Mouse (Mus musculus) hindbrain, embryonic 12.5 days (tissue): Measurements from ENCODE around the gene Flt3l. TPM values are rescaled to one million over a fixed set of nuclear protein-coding genes. Genes with fewer than 3 reads are reported as not detected.

Experiments used
- ATAC-seq: fragments of 200-750 bp; cut with Nextera tagmentation; 2 replicates; pipeline ENCODE4 v1.8.0; 2017; ENCODE audit warnings: moderate TSS enrichment; ENCODE audit not compliant: low FRiP score
- H3K27ac ChIP-seq: fragments of 300-500 bp; sonication (generic); 2 replicates; pipeline ENCODE4 v1.5.1; 2016; ENCODE audit warnings: mild to moderate bottlenecking
- H3K27me3 ChIP-seq: fragments of 300-500 bp; sonication (generic); 2 replicates; pipeline ENCODE4 v1.6.1; 2016; ENCODE audit warnings: mild to moderate bottlenecking
- H3K36me3 ChIP-seq: fragments of 300-500 bp; sonication (generic); 2 replicates; pipeline ENCODE4 v1.6.1; 2016; ENCODE audit warnings: mild to moderate bottlenecking
- H3K4me1 ChIP-seq: fragments of 300-500 bp; sonication (generic); 2 replicates; pipeline ENCODE4 v1.6.1; 2016
- H3K4me2 ChIP-seq: fragments of 300-500 bp; sonication (generic); replicated peaks from 2 replicates; pipeline ENCODE4 v1.6.1; 2016; ENCODE audit warnings: mild to moderate bottlenecking
- H3K4me3 ChIP-seq: fragments of 300-500 bp; sonication (generic); 2 replicates; pipeline ENCODE4 v1.5.1; 2016; ENCODE audit warnings: mild to moderate bottlenecking
- H3K9ac ChIP-seq: fragments of 300-500 bp; sonication (generic); 2 replicates; pipeline ENCODE4 v1.6.1; 2016; ENCODE audit warnings: mild to moderate bottlenecking, moderate library complexity
- H3K9me3 ChIP-seq: fragments of 300-500 bp; sonication (generic); replicated peaks from 2 replicates; pipeline ENCODE4 v1.6.1; 2016; ENCODE audit warnings: mild to moderate bottlenecking
- WGBS: fragments of 180-500 bp; shearing (Covaris S2); methylation state at CpG from one replicate; pipeline ENCODE4 v1.1.7; 2016; 5-methylcytosine and 5-hydroxymethylcytosine counted together
- microRNA counts: library from miRNA; unstranded; fragments of <30 nt; microRNA quantifications from one replicate; lab custom pipeline; 2017
- microRNA-seq: library from miRNA; unstranded; fragments of <30 nt; microRNA quantifications from one replicate; pipeline ENCODE4, GENCODE M21; 2017
- polyA plus RNA-seq: library from polyadenylated mRNA; unstranded; fragments of >200 nt; fragmentation: Nextera tagmentation; extraction: Ambion mirVana; gene quantifications from 2 replicates; pipeline ENCODE4 v1.2.1, GENCODE M21; 2016

Flt3l gene
- polyA plus RNA-seq, 1 experiment from 2014 or later: 1.6 TPM

- peaks cover 46% of the 10 kb centered on the region for H3K36me3 ChIP-seq
- no peak overlapping the region for H3K27ac ChIP-seq
- H3K9ac ChIP-seq: no peak overlapping the region
- peaks cover under 1% of the 10 kb centered on the region; the same call in 1 of the 2 replicates for H3K27me3 ChIP-seq
- ATAC-seq: no peak
- no peak overlapping the region for H3K4me3 ChIP-seq
- H3K9me3 ChIP-seq: no peaks in the 10 kb centered on the region
- 77% methylated on average over 4 of the region's 4 CpGs for WGBS
- H3K4me2 ChIP-seq: no peak overlapping the region
- H3K4me1 ChIP-seq: peaks cover 7% of the 10 kb centered on the region
Observed at GRCm38 (mm10) chr7:45086084-45086483, 50.1 kb downstream of the Flt3l start.

GRCm38 (mm10) chr7:45083300-45083890 lies 52.8 kb downstream of the Flt3l start:
- no peak for ATAC-seq
- Histone ChIP-seq H3K27me3 (no peaks in the 10 kb centered on the region), H3K27ac (no peak overlapping the region), H3K9ac (0 out of 2 replicates have a peak overlapping the region, but pooled peaks have one; percentile 14), H3K4me1 (peaks cover 3% of the 10 kb centered on the region; the same call in 1 of the 2 replicates), H3K9me3 (no peaks in the 10 kb centered on the region), H3K36me3 (peaks cover 44% of the 10 kb centered on the region), H3K4me3 (no peak overlapping the region), H3K4me2 (no peak overlapping the region)
- WGBS: 86% methylated on average over 22 of the region's 22 CpGs

- H3K9me3 ChIP-seq: no peaks in the 10 kb centered on the region
- H3K4me2 ChIP-seq: no peak overlapping the region
- H3K9ac ChIP-seq: no peak overlapping the region
- H3K4me1 ChIP-seq: peaks cover 3% of the 10 kb centered on the region; the same call in 1 of the 2 replicates
- H3K4me3 ChIP-seq: no peak overlapping the region
- no peaks in the 10 kb centered on the region for H3K27me3 ChIP-seq
- peak overlapping the region; percentile 52 for H3K27ac ChIP-seq
- ATAC-seq: no peak
- 68% methylated on average over 25 of the region's 25 CpGs for WGBS
- H3K36me3 ChIP-seq: peaks cover 39% of the 10 kb centered on the region
Observed at GRCm38 (mm10) chr7:45082401-45083299, 53.6 kb downstream of the Flt3l start.

GRCm38 (mm10) chr7:45081016-45081415 lies 55.2 kb downstream of the Flt3l start:
- peaks cover 3% of the 10 kb centered on the region; the same call in 1 of the 2 replicates for H3K4me1 ChIP-seq
- no peak overlapping the region for H3K4me3 ChIP-seq
- peaks cover 38% of the 10 kb centered on the region for H3K36me3 ChIP-seq
- no peak for ATAC-seq
- no peak overlapping the region for H3K27ac ChIP-seq
- no peak overlapping the region for H3K9ac ChIP-seq
- WGBS: 49% methylated on average over 5 of the region's 5 CpGs
- no peaks in the 10 kb centered on the region for H3K9me3 ChIP-seq
- no peak overlapping the region for H3K4me2 ChIP-seq
- H3K27me3 ChIP-seq: no peaks in the 10 kb centered on the region

- peak; percentile 60 for ATAC-seq
- 1% methylated on average over 10 of the region's 10 CpGs for WGBS
- Histone ChIP-seq H3K4me2 (no peak overlapping the region), H3K27me3 (no peaks in the 10 kb centered on the region), H3K9ac (no peak overlapping the region), H3K9me3 (no peaks in the 10 kb centered on the region), H3K36me3 (peaks cover 41% of the 10 kb centered on the region), H3K4me3 (no peak overlapping the region), H3K4me1 (peaks cover 3% of the 10 kb centered on the region; the same call in 1 of the 2 replicates), H3K27ac (no peak overlapping the region)
Observed at GRCm38 (mm10) chr7:45079856-45080255, 56.4 kb downstream of the Flt3l start.

MicroRNAs within 50 kb of the gene (microRNA counts, 519-probe panel; counts per million panel counts)
- 3,086 counts per million, percentile 69 among the panel's probes with 10 or more counts for microRNA mmu-miR-150 (lab: Ali Mortazavi, UCI)

Small RNAs within 50 kb of the gene (microRNA-seq; reads per million reads assigned to microRNA genes)
- gene Mir150 (12.7 reads per million, percentile 24 among the genes with 10 or more reads in this experiment), gene Mir5121 (11.9 reads per million, percentile 23 among the genes with 10 or more reads in this experiment), gene Mir7055 (not detected)

Other genes starting within 250 kb of the Flt3l start
- 153 and 155 TPM in 2 replicates for gene Med25, start 243.7 kb downstream of the Flt3l start, polyA plus RNA-seq
- 19.1 and 22.7 TPM in 2 replicates for gene Fuz, start 240.4 kb downstream of the Flt3l start, polyA plus RNA-seq
- gene Ap2a1, start 206.9 kb downstream of the Flt3l start, polyA plus RNA-seq: 103 and 107 TPM in 2 replicates
- not detected in 2 replicates for gene Tsks, start 193.2 kb downstream of the Flt3l start, polyA plus RNA-seq
- 42.8 and 44.2 TPM in 2 replicates for gene Cpt1c, start 161.6 kb downstream of the Flt3l start, polyA plus RNA-seq
- 551 and 566 TPM in 2 replicates for gene Prmt1, start 149.9 kb downstream of the Flt3l start, polyA plus RNA-seq
- 62.7 and 74.3 TPM in 2 replicates for gene Irf3, start 138.8 kb downstream of the Flt3l start, polyA plus RNA-seq
- gene Bcl2l12, start 137.7 kb downstream of the Flt3l start, polyA plus RNA-seq: 46.7 and 46.8 TPM in 2 replicates
- gene Scaf1, start 120.1 kb downstream of the Flt3l start, polyA plus RNA-seq: 50.6 and 52.4 TPM in 2 replicates
- gene Rras, start 118.5 kb downstream of the Flt3l start, polyA plus RNA-seq: 22.6 and 23.2 TPM in 2 replicates
- gene Prr12, start 83.6 kb downstream of the Flt3l start, polyA plus RNA-seq: 10.9 and 14.0 TPM in 2 replicates
- 55.9 and 60.0 TPM in 2 replicates for gene Nosip, start 74.0 kb downstream of the Flt3l start, polyA plus RNA-seq
- gene Prrg2, start 73.8 kb downstream of the Flt3l start, polyA plus RNA-seq: 17.8 and 18.0 TPM in 2 replicates
- gene Rcn3, start 44.2 kb downstream of the Flt3l start, polyA plus RNA-seq: 177 and 180 TPM in 2 replicates
- 20.2 and 21.0 TPM in 2 replicates for gene Fcgrt, start 32.6 kb downstream of the Flt3l start, polyA plus RNA-seq
- 982 and 1,135 TPM in 2 replicates for gene Rps11, start 12.0 kb downstream of the Flt3l start, polyA plus RNA-seq
- 977 and 1,019 TPM in 2 replicates for gene Rpl13a, start 7.7 kb downstream of the Flt3l start, polyA plus RNA-seq
- gene Gm45713, start 201 bp downstream of the Flt3l start, polyA plus RNA-seq: 0.31 TPM in 1 of 2 replicates, not detected in the other
- gene Pih1d1, start 17.9 kb upstream of the Flt3l start, polyA plus RNA-seq: 90.3 and 91.0 TPM in 2 replicates
- 33.4 and 39.8 TPM in 2 replicates for gene Aldh16a1, start 18.2 kb upstream of the Flt3l start, polyA plus RNA-seq
- gene Slc17a7, start 27.5 kb upstream of the Flt3l start, polyA plus RNA-seq: 1.1 and 1.2 TPM in 2 replicates
- not detected in 2 replicates for gene Gfy, start 43.1 kb upstream of the Flt3l start, polyA plus RNA-seq
- gene Pth2, start 44.6 kb upstream of the Flt3l start, polyA plus RNA-seq: not detected in 2 replicates
- 0.46 and 0.48 TPM in 2 replicates for gene Ccdc155, start 68.5 kb upstream of the Flt3l start, polyA plus RNA-seq
- gene Dkkl1, start 75.7 kb upstream of the Flt3l start, polyA plus RNA-seq: 3.0 and 3.4 TPM in 2 replicates
- 185 and 208 TPM in 2 replicates for gene Tead2, start 79.3 kb upstream of the Flt3l start, polyA plus RNA-seq
- 1.3 and 1.5 TPM in 2 replicates for gene Cd37, start 102.7 kb upstream of the Flt3l start, polyA plus RNA-seq
- 0.10 and 0.28 TPM in 2 replicates for gene Slc6a16, start 104.7 kb upstream of the Flt3l start, polyA plus RNA-seq
- gene Slc6a21, start 141.1 kb upstream of the Flt3l start, polyA plus RNA-seq: not detected in 2 replicates
- gene Trpm4, start 197.3 kb upstream of the Flt3l start, polyA plus RNA-seq: 11.5 and 14.7 TPM in 2 replicates
- gene Hrc, start 198.9 kb upstream of the Flt3l start, polyA plus RNA-seq: 0.65 and 0.68 TPM in 2 replicates
- 15.6 and 16.2 TPM in 2 replicates for gene Ppfia3, start 230.6 kb upstream of the Flt3l start, polyA plus RNA-seq
- 2.9 and 3.8 TPM in 2 replicates for gene Lin7b, start 234.2 kb upstream of the Flt3l start, polyA plus RNA-seq